Mouse (Mus musculus) neural tube, postnatal 0 days (tissue): ENCODE results near the gene Rhbdd1. TPM values are rescaled to one million over a fixed set of nuclear protein-coding genes. Genes with fewer than 3 reads are reported as not detected.

ENCODE experiments used
- microRNA-seq: library from miRNA; unstranded; fragments of <30 nt; microRNA quantifications from one replicate; pipeline ENCODE4, GENCODE M21; 2016
- polyA plus RNA-seq: library from polyadenylated mRNA; unstranded; fragments of >200 nt; fragmentation: Nextera tagmentation; extraction: Ambion mirVana; gene quantifications from 2 replicates; pipeline ENCODE4 v1.2.1, GENCODE M21; 2015

The Rhbdd1 gene
- 3.1 and 3.2 TPM in 2 replicates for polyA plus RNA-seq

DNA sequence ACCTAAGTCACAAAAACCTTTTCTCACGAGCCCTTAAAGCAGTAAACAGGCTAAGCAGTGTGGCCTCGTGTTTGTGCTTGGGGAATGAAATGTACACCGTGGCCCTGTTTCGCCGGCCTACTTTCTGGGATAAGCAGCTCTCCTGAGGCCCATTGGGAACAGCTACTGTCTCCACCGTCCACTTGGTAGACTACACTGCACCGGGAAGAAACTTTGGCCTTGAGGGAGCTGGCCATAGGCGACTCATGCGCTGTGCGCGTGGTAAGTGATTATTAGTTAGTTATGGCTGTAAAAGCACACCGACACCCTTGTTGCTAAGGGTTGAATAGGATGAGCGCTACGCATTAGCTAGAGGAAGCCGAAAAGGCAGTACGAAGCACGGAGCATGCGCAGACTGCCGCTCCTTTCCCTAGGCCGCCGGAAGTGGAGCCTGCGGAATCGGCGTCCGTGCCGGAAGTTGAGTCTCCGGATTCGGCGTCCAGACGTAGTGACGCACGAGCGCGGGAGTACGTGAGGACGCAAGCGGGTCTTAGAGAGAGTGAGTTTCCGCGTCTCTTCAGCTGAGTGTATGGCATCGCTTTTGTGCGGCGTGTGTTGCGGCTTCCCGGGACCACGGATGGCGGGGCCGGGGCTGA, at the start of gene Rhbdd1:
TSS of gene Rhbdd1 (plus strand) at position 342 of the 635 bp plus-strand sequence.

DNA sequence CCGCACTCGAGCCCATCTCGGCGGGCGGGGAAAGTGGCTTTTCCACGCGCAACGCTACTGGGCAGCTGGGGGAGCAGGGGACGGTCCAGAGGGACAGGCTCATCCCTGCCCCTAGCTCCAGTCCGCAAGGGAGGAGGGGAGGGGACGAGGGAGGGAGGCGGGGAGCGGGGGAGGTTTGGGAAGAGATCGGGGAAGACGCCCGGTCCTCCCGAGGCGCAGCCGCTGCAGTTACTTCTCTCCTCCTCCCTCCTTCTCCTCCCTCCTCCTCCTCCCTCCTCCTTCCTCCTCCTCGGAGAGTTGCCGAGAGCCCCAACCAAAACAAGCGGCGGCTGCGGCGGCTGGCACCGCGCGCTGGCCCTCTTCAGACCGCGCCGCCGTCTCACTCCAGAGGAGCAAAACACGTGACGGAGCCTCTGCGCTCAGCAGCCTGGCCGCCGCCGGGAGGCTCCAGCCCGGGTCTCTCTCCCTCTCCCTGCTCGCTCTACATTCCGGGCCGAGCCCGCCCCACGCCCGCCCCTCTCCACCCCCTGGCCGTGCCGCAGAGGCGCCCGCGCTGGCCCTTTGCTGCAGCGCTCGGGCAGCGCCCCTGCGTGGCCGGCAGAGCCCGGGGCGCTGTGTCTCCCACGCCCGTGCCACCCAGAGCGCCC, 25.0 kb upstream of the Rhbdd1 start, which contains the start of gene Irs1:
TSS of gene Irs1 (minus strand) at position 266 of the 647 bp plus-strand sequence.

Small RNA genes lying within 50 kb of the gene (microRNA-seq; reads per million reads assigned to microRNA genes)
- gene Gm22112: not detected

Other genes starting within 250 kb of the Rhbdd1 start
- 17.7 and 20.6 TPM in 2 replicates for gene Gm9747, start 83.3 kb upstream of the Rhbdd1 start, polyA plus RNA-seq
- gene Irs1, start 25.0 kb upstream of the Rhbdd1 start, polyA plus RNA-seq: 5.1 TPM in 2 replicates